Mouse (Mus musculus) limb, embryonic 10.5 days (tissue): Measurements from ENCODE around the gene Pou6f2. TPM values are rescaled to one million over a fixed set of nuclear protein-coding genes. Genes with fewer than 3 reads are reported as not detected.

ENCODE experiments used
- DNase-seq: peaks from one replicate; pipeline ENCODE4 v3.0.0-alpha.2; 2017; ENCODE audit warnings: low spot score
- H3K27ac ChIP-seq: fragments of 300-500 bp; sonication (generic); 2 replicates; pipeline ENCODE4 v1.5.1; 2016; ENCODE audit warnings: mild to moderate bottlenecking
- H3K27me3 ChIP-seq: fragments of 300-500 bp; sonication (generic); 2 replicates; pipeline ENCODE4 v1.6.1; 2016; ENCODE audit warnings: low read depth, mild to moderate bottlenecking; ENCODE audit not compliant: poor library complexity, severe bottlenecking
- H3K36me3 ChIP-seq: fragments of 300-500 bp; sonication (generic); 2 replicates; pipeline ENCODE4 v1.6.1; 2016; ENCODE audit warnings: mild to moderate bottlenecking, moderate library complexity
- H3K4me1 ChIP-seq: fragments of 300-500 bp; sonication (generic); 2 replicates; pipeline ENCODE4 v1.6.1; 2016
- H3K4me3 ChIP-seq: fragments of 300-500 bp; sonication (generic); 2 replicates; pipeline ENCODE4 v1.5.1; 2016; ENCODE audit warnings: mild to moderate bottlenecking, moderate library complexity
- H3K9me3 ChIP-seq: fragments of 300-500 bp; sonication (generic); replicated peaks from 2 replicates; pipeline ENCODE4 v1.6.1; 2016; ENCODE audit warnings: mild to moderate bottlenecking
- WGBS: fragments of 180-500 bp; shearing (Covaris S2); methylation state at CpG from one replicate; pipeline ENCODE4 v1.1.7; 2016; 5-methylcytosine and 5-hydroxymethylcytosine counted together
- polyA plus RNA-seq: library from polyadenylated mRNA; unstranded; fragments of >200 nt; fragmentation: Nextera tagmentation; extraction: Ambion mirVana; gene quantifications from 2 replicates; pipeline ENCODE4 v1.2.1, GENCODE M21; 2016

The Pou6f2 gene
- polyA plus RNA-seq, 1 experiment from 2014 or later = 2.3 TPM

DNA sequence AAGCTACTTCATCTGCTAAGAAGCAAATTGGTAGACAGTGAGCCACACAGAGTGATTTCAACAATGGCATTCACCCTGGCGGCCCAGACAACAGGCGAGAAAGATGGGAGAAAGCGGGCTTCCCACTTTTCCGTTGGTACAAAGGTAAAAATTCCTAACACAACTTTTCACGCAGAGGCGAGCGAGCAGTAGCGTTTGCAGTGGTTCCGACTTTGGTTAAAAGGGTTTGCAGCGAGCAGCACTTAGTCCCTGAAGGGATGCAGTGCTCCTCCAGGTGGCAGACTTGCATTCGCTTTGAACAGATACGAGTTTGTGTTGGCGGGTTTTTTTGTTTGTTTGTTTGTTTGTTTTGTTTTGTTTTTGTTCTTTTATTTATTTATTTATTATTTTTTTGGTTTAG is 273.1 kb downstream of the Pou6f2 start:
- WGBS = 25% methylated on average over 13 of the region's 13 CpGs
- Histone ChIP-seq H3K27me3 (no peaks in the 10 kb centered on the region), H3K4me1 (peaks cover 8% of the 10 kb centered on the region), H3K4me3 (peak overlapping the region; percentile 22; the same call in 1 of the 2 replicates), H3K9me3 (no peaks in the 10 kb centered on the region), H3K27ac (no peak overlapping the region), H3K36me3 (no peaks in the 10 kb centered on the region)
- peak; percentile 47 for DNase-seq

DNA sequence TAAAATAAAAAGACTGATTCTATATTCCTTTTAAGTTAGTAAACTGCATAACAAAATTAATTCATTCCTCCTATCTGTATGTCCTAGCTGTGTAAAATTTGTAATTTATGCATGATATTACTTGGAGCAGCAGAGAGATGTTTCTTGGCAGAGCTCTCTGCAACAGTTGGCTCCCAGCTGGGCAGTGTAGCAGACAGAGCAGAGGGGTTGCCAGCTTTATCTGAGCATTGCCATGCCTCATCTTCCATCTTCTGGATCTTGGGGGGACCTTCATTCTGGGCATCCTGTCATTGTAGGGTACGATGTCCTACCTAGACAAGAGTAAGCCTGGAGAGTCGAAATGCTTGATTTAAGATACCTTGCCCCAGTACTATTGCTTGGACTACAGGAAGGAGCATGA is 277.1 kb downstream of the Pou6f2 start:
- peaks cover 5% of the 10 kb centered on the region for H3K4me1 ChIP-seq
- H3K4me3 ChIP-seq = no peak overlapping the region
- WGBS = 95% methylated on average over 2 of the region's 2 CpGs
- no peak overlapping the region for H3K27ac ChIP-seq
- DNase-seq = no peak
- no peaks in the 10 kb centered on the region for H3K36me3 ChIP-seq
- H3K9me3 ChIP-seq = no peaks in the 10 kb centered on the region
- H3K27me3 ChIP-seq = no peaks in the 10 kb centered on the region

DNA sequence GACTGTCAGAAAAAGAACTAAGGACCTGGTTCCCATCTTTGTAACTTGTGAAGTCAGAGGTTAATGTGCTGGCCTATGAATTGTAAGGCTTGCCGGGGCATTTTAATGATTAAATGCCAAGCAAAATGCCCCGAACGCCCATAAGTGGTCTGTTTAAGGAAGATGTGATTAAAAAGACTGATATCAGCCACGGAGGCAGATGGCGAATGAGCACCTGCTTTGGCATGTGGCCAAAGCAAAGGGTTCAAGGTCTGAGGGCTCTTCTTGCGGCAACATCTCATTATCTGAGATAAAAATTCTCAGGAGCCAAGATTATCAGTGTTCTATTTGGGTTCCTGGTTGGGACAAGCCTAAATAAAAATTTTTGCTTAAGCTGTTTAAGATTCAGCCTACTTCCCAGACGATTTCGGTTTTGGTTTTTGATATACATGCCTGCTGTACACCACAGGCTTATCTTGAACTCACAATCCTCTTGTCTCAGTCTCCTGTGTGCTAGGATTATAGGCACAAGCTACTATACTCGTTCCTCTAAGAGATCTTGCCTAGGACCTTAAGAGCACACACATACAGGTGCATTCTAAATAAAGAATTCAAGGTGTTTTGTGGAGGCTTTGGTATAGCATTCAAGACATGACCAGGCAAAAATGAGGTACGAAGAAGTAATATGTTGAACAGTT is 315.9 kb downstream of the Pou6f2 start:
- WGBS = 87% methylated on average over 10 of the region's 10 CpGs
- Histone ChIP-seq H3K9me3 (no peaks in the 10 kb centered on the region), H3K27me3 (no peaks in the 10 kb centered on the region), H3K27ac (no peak overlapping the region), H3K36me3 (no peaks in the 10 kb centered on the region), H3K4me1 (no peaks in the 10 kb centered on the region), H3K4me3 (no peak overlapping the region)
- no peak for DNase-seq
